Mouse (Mus musculus) neural tube, embryonic 10.5 days (tissue): ENCODE results near the gene 1700025G04Rik.

Experiments used
- DNase-seq: peaks from one replicate; pipeline ENCODE4 v3.0.0-alpha.2; 2017; ENCODE audit warnings: low spot score; ENCODE audit errors: extremely low spot score

The 1700025G04Rik gene

GRCm38 (mm10) chr1:151995948-151996697 is 93.8 kb downstream of the 1700025G04Rik start:
- no peak for DNase-seq

GRCm38 (mm10) chr1:151994271-151994670 is 95.7 kb downstream of the 1700025G04Rik start:
- no peak for DNase-seq

- no peak for DNase-seq
These were observed 98.4 kb downstream of the 1700025G04Rik start for GRCm38 (mm10) chr1:151991505-151991904.

GRCm38 (mm10) chr1:151990615-151991014 is 99.3 kb downstream of the 1700025G04Rik start:
- no peak for DNase-seq

GRCm38 (mm10) chr1:151988713-151989112 is 101.2 kb downstream of the 1700025G04Rik start:
- no peak for DNase-seq

GRCm38 (mm10) chr1:151988066-151988465 is 101.9 kb downstream of the 1700025G04Rik start:
- DNase-seq = no peak

- DNase-seq = no peak
These were observed 103.7 kb downstream of the 1700025G04Rik start for GRCm38 (mm10) chr1:151986024-151986778.

GRCm38 (mm10) chr1:151985056-151985455 is 104.9 kb downstream of the 1700025G04Rik start:
- no peak for DNase-seq

GRCm38 (mm10) chr1:151983991-151984390 is 105.9 kb downstream of the 1700025G04Rik start:
- DNase-seq = no peak

GRCm38 (mm10) chr1:151980498-151980897 is 109.4 kb downstream of the 1700025G04Rik start:
- DNase-seq = no peak

GRCm38 (mm10) chr1:151979803-151980456 is 110.0 kb downstream of the 1700025G04Rik start:
- DNase-seq = no peak

GRCm38 (mm10) chr1:151978751-151979150 is 111.2 kb downstream of the 1700025G04Rik start:
- no peak for DNase-seq

- DNase-seq = no peak
These were observed 112.3 kb downstream of the 1700025G04Rik start for GRCm38 (mm10) chr1:151977596-151977995.

GRCm38 (mm10) chr1:151976850-151977249 is 113.1 kb downstream of the 1700025G04Rik start:
- no peak for DNase-seq

- DNase-seq = no peak
These were observed 114.2 kb downstream of the 1700025G04Rik start for GRCm38 (mm10) chr1:151975418-151976379.

- no peak for DNase-seq
These were observed 115.0 kb downstream of the 1700025G04Rik start for GRCm38 (mm10) chr1:151974887-151975286.

GRCm38 (mm10) chr1:151974424-151974823 is 115.5 kb downstream of the 1700025G04Rik start:
- no peak for DNase-seq

GRCm38 (mm10) chr1:151973110-151973700 is 116.7 kb downstream of the 1700025G04Rik start:
- DNase-seq = no peak

GRCm38 (mm10) chr1:151971581-151971980 is 118.3 kb downstream of the 1700025G04Rik start:
- no peak for DNase-seq

- no peak for DNase-seq
These were observed 121.8 kb downstream of the 1700025G04Rik start for GRCm38 (mm10) chr1:151968126-151968525.
